Mouse (Mus musculus): ENCODE results near the gene Klk1b16. TPM values are rescaled to one million over a fixed set of nuclear protein-coding genes. Genes with fewer than 3 reads are reported as not detected.
"Not testable (repeated sequence)": the region's sequence is repeated elsewhere in the genome, so short reads cannot be mapped to it uniquely, and the experiment has no call there.

The Klk1b16 gene
- total RNA-seq (2021): not detected
- long read RNA-seq, experiment 1: 0 reads
- long read RNA-seq, experiment 2: 0 reads

DNA sequence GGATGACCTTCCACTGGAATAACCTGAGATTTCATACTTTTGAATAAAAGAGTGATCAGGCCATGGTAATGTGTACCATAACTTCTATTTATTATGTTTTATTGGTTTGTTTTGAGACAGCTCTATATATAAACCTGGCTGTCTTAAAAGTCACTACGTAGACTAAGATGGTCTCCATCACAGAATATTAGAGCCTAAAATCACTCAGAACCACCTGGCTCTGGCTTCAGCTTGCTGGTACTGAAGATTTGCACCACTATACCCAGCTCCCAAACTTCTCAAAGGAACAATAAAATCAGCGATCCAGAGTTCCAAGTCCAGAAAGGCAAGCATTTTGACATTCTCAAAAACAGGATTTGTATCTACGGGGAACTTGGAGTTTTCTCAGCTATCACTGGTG is at the start of gene Klk1b16:
Gene Klk1b16 (plus strand): TSS at position 301 of the 400 bp plus-strand sequence.
- no peak for DNase-seq (ENCODE audit: low spot score in 2 of 2)

DNA sequence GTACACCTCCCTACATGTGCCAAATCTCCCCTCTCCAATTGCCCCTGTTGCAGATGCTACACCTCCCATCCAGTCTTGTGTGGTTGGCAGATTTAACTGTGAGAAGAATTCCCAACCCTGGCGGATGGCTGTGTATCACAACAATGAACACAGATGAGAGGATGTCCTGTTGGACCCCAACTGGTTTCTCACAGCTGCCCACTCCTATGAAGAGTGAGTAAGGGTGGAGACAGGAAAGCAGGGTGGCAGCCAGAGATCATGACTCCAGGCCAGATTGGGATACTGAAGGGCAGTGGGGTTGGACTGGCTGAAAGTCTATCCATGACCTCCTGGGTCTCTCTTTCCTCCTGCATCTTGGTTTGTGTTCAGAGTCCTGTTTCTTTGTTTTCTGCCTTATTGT is 40.5 kb upstream of the Klk1b16 start:
- no peak for DNase-seq (ENCODE audit: low spot score in 2 of 2)

DNA sequence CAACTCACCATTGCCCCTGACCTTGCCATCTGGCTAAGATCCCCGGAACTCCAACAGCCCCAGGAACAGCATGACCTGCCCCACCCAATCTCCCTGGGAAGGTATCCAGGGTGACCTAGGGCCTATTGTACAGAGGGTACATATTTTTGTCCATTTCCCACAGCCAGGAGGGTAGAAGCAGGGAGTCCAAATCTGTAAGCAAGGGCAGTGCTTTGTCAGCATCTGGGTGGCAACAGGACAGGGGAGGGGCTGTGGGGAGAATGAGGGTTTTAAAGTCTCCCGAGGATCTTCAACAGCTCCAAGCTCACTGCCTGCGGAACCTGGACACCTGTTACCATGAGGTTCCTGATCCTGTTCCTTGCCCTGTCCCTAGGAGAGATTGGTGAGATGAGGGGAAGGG is 34.5 kb upstream of the Klk1b16 start, which contains the start of gene Klk1b21:
Gene Klk1b21 (plus strand): TSS at position 301 of the 400 bp plus-strand sequence.
- not testable (repeated sequence) for DNase-seq (ENCODE audit: low spot score in 2 of 2)

- DNase-seq (ENCODE audit: low spot score in 2 of 2): no peak
These were observed 24.2 kb upstream of the Klk1b16 start, which contains the start of gene Klk1b22 for GRCm38 (mm10) chr7:44112373-44112772. Gene Klk1b22 (plus strand): TSS chr7:44112673.

- DNase-seq (ENCODE audit: low spot score in 2 of 2): no peak
These were observed 13.1 kb upstream of the Klk1b16 start for GRCm38 (mm10) chr7:44123445-44123844.

DNA sequence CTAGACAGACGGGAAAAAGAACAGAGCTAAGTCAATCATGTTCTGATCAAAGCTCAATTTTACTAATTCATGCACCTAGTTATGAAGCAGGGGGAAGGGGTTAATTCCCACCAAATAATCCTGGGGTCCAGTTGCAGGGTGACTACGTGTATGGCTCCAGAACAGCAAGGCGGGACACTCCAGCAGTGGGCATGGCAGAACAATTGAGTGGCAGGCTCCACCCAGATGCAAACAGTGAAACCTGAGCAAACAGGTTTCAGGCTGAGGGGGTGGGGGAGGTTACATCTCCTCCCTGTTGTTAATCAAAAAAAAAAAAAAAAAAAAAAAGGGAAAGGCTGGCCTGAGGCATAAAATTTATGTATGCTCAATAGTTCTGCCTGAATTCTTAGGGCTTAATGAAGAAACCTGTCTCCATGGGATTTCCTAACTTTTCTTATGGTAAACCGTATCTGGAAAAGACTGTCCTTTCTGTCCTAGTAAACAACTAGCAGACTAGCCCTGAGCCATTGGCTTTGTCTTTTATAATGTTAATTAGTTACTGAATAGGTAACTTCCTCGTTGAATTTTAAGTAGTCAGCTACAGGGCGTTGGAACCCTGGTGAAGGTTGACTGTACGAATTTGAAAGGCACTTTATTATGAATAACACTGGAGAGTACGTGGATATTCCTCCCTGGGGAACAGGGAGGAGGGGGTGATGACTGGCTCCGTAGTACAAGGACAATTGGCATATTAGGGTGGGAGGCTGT is 42.9 kb downstream of the Klk1b16 start:
- no peak for DNase-seq (ENCODE audit: low spot score in 2 of 2)

GRCm38 (mm10) chr7:44186516-44186915 is 49.9 kb downstream of the Klk1b16 start:
- DNase-seq (ENCODE audit: low spot score in 2 of 2): not testable (repeated sequence)

- not testable (repeated sequence) for DNase-seq (ENCODE audit: low spot score in 2 of 2)
These were observed 51.4 kb downstream of the Klk1b16 start, which contains the start of gene Klk1b24 for GRCm38 (mm10) chr7:44187936-44188335. Gene Klk1b24 (plus strand): TSS chr7:44188236.

Other genes with a start within 250 kb of the Klk1b16 start
- not detected for gene Klk15, start 203.0 kb upstream of the Klk1b16 start, total RNA-seq (2021)
- not detected for gene Klk1b8, start 186.1 kb upstream of the Klk1b16 start, total RNA-seq (2021)
- gene Klk1b1, start 170.0 kb upstream of the Klk1b16 start, total RNA-seq (2021): not detected
- not detected for gene Klk1b9, start 160.7 kb upstream of the Klk1b16 start, total RNA-seq (2021)
- gene Klk1b11, start 140.9 kb upstream of the Klk1b16 start, total RNA-seq (2021): not detected
- not detected for gene Klk1b26, start 124.6 kb upstream of the Klk1b16 start, total RNA-seq (2021)
- not detected for gene Klk1b27, start 84.5 kb upstream of the Klk1b16 start, total RNA-seq (2021)
- not detected for gene Klk1b21, start 34.4 kb upstream of the Klk1b16 start, total RNA-seq (2021)
- gene Klk1b22, start 24.1 kb upstream of the Klk1b16 start, total RNA-seq (2021): not detected
- gene Klk1b24, start 51.5 kb downstream of the Klk1b16 start, total RNA-seq (2021): not detected
- not detected for gene Klk1b3, start 61.4 kb downstream of the Klk1b16 start, total RNA-seq (2021)
- not detected for gene Klk1b4, start 70.7 kb downstream of the Klk1b16 start, total RNA-seq (2021)
- not detected for gene Klk1b5, start 79.2 kb downstream of the Klk1b16 start, total RNA-seq (2021)
- gene Klk1, start 88.6 kb downstream of the Klk1b16 start, total RNA-seq (2021): under 1 TPM in 1 of 2 experiments, not detected in 1; 0.32 TPM
- gene Gm36864, start 99.4 kb downstream of the Klk1b16 start, total RNA-seq (2021): not detected
- gene 1700028J19Rik, start 109.9 kb downstream of the Klk1b16 start, total RNA-seq (2021): 1 to 10 TPM in 1 of 2 experiments, under 1 TPM in 1; 0.70 to 1.2 TPM
- 100 to 1,000 TPM in 1 of 2 experiments, 10 to 100 TPM in 1; 65.0 to 100 TPM for gene 2410002F23Rik, start 110.0 kb downstream of the Klk1b16 start, total RNA-seq (2021)
- gene Acp4, start 120.6 kb downstream of the Klk1b16 start, total RNA-seq (2021): not detected
- not detected for gene Gm15517, start 124.7 kb downstream of the Klk1b16 start, total RNA-seq (2021)
- 1 to 10 TPM; 3.8 to 4.4 TPM for gene Clec11a, start 170.1 kb downstream of the Klk1b16 start, total RNA-seq (2021)
- 10 to 100 TPM in 1 of 2 experiments, 1 to 10 TPM in 1; 7.7 to 10.0 TPM for gene Shank1, start 173.5 kb downstream of the Klk1b16 start, total RNA-seq (2021)
- gene Syt3, start 247.3 kb downstream of the Klk1b16 start, total RNA-seq (2021): 1 to 10 TPM; 4.7 to 6.9 TPM
- 1 to 10 TPM in 1 of 2 experiments, under 1 TPM in 1; 0.86 to 1.0 TPM for gene 1700008O03Rik, start 249.1 kb downstream of the Klk1b16 start, total RNA-seq (2021)

Measured in adrenal gland, adult 18-20 months (tissue).